Mouse (Mus musculus) brain, embryonic 14.5 days (tissue): ENCODE measurements around the gene Map3k13.

Source experiments
- CTCF ChIP-seq: fragments of 200-500 bp; IDR thresholded peaks from 2 replicates; pipeline ENCODE4 v1.5.1; 2012; ENCODE audit warnings: inconsistent platforms, mild to moderate bottlenecking, moderate library complexity, borderline replicate concordance; ENCODE audit not compliant: insufficient read depth, insufficient read length; ENCODE audit errors: extremely low read depth
- POLR2A ChIP-seq: fragments of 200-500 bp; IDR thresholded peaks from 2 replicates; pipeline ENCODE4 v1.6.1; 2012; ENCODE audit warnings: mild to moderate bottlenecking, inconsistent platforms, borderline replicate concordance; ENCODE audit not compliant: poor library complexity, insufficient read depth, insufficient read length, severe bottlenecking; ENCODE audit errors: extremely low read depth

- TF ChIP-seq CTCF: no peak
- no peak for TF ChIP-seq POLR2A
Measured at GRCm38 (mm10) chr16:21794697-21795045, 525 bp downstream of the Map3k13 start.
